Mouse (Mus musculus): ENCODE measurements around the gene Ccser2.
"Not testable (repeated sequence)": the region's sequence is repeated elsewhere in the genome, so short reads cannot be mapped to it uniquely, and the experiment has no call there.

The Ccser2 gene

DNA sequence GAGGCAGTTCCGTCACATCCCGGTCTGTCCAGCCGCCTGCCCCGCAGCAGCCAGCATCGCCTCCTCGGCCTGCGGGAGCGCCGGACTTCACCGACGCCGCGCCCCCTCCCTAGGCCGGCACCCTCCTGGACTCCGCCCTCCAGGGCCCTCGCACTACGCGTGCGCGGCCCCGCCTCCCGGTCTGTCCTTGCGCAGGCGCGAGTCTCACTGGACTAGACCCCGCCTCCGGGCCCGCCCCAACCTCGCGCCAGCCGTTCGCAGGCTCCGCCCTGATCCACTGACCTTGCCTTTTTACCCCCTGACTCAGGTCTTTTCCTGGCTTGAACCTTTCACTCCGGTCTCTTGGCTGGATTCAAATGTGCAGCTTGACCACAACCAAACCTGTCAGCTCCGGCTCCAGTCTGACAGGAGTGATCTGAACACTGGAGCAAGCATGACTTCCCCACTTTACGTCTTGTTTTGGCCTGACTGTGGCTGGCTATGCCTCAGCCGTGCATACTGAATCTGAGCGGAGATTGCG, at the start of gene Ccser2:
Gene Ccser2, minus strand, starts transcription at position 150 of the 520 bp plus-strand sequence.
- DNase-seq (ENCODE audit: low spot score) = peak; percentile 96

GRCm38 (mm10) chr14:37015894-37016293, 47.3 kb upstream of the Ccser2 start:
- DNase-seq (ENCODE audit: low spot score) = no peak

DNA sequence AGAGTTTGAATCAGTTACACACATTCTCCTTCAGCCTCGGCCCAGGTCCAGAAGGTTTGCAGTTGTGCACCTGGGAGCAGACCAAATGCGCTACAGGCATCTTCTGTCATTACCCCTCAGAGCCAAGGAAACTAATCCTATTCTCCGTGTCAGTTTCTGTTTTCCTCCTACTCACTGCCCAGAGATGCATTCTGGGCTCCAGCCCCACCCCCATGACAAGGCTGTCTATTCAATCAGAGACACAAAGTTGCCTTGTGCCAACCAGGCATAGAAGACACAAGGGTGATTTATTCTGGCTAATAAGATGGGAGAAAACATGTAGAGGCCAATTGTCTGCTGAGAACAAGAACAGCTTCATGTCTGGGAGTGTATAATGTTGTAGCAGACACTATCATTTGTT, 45.1 kb upstream of the Ccser2 start:
- DNase-seq (ENCODE audit: low spot score) = no peak

GRCm38 (mm10) chr14:37009686-37010085, 41.1 kb upstream of the Ccser2 start:
- DNase-seq (ENCODE audit: low spot score) = no peak

DNA sequence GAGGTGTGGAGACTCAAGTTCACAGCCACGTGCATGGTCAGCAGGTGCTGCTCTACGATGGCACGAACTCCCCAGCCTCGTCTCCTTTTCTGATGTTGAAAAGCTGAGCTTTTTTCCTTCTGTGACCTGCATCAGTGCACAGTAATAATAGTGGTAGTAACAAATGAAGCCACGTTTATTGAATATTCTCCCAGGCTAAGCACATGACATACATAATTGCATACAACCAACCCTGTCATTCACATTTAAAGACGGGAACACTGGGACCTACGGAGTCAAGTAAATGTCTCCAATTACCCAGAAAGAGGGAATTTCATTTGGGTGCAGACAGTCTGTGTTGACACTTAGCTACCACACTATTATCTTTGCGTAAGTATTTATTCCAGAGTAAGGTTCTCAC, 37.9 kb upstream of the Ccser2 start:
- DNase-seq (ENCODE audit: low spot score) = no peak

- no peak for DNase-seq (ENCODE audit: low spot score)
Measured at GRCm38 (mm10) chr14:37005865-37006264, 37.3 kb upstream of the Ccser2 start.

DNA sequence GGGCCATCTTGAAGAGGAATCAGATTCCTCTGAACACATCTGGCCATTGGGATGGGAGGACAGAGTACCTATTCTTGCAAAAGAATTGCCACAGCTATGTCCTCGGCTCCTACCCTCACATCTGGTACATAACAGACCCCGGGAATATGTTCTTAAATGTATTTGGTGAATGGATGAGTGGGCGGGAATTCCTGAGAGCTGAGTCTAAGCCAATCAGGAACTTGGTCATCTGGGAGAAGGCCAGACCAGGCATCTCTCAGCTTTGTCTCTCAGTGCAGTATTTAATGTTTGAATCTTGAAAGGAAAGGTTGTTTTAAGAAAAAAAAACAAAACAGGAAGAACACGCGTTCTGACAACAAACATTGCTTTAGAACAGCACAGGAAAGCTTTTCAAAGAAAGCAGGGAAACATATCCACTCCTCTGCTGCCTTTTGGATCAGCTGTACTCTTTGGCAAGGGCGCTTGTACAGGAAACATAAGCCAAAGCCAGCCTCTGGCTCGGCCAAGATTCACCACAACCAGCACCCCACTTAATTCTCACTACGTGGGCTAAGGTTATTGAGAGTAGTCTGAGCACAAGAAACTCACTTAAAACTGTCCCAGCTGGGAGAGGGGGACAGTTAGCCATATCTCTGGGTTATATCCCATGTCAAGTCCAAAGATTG, 35.0 kb upstream of the Ccser2 start:
- DNase-seq (ENCODE audit: low spot score) = no peak

GRCm38 (mm10) chr14:37002852-37003251, 34.3 kb upstream of the Ccser2 start:
- DNase-seq (ENCODE audit: low spot score) = no peak

- not testable (repeated sequence) for DNase-seq (ENCODE audit: low spot score)
Measured at GRCm38 (mm10) chr14:37000780-37001179, 32.2 kb upstream of the Ccser2 start.

- DNase-seq (ENCODE audit: low spot score) = no peak
Measured at GRCm38 (mm10) chr14:36989784-36990183, 21.2 kb upstream of the Ccser2 start.

GRCm38 (mm10) chr14:36985693-36986092, 17.1 kb upstream of the Ccser2 start:
- no peak for DNase-seq (ENCODE audit: low spot score)

- DNase-seq (ENCODE audit: low spot score) = no peak
Measured at GRCm38 (mm10) chr14:36975019-36975418, 6.4 kb upstream of the Ccser2 start.

DNA sequence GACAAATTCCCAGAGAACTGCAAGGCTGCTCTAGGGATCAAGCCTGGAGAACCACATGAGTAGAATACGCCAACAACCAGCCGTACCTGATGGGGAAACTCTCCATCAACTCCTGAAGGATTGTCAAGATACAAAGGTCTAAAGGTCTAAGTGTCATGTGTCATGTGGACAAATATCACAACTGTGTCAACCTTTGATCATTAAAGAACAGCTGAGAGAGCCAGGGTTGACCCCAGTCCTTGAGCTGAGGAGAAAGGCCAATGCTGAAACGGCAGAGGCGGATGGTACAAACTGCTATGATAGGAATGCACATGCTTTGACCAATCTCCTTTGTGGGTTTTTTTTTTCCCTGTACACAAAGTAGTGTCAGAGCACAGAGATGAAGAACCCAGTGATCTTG, 2.6 kb upstream of the Ccser2 start:
- no peak for DNase-seq (ENCODE audit: low spot score)

GRCm38 (mm10) chr14:36969861-36970420, 1.4 kb upstream of the Ccser2 start:
- DNase-seq (ENCODE audit: low spot score) = no peak

- DNase-seq (ENCODE audit: low spot score) = no peak
Measured at GRCm38 (mm10) chr14:36968076-36968627, 425 bp downstream of the Ccser2 start.

GRCm38 (mm10) chr14:36965421-36965820, 3.2 kb downstream of the Ccser2 start:
- DNase-seq (ENCODE audit: low spot score) = no peak

- no peak for DNase-seq (ENCODE audit: low spot score)
Measured at GRCm38 (mm10) chr14:36962477-36962876, 6.1 kb downstream of the Ccser2 start.

DNA sequence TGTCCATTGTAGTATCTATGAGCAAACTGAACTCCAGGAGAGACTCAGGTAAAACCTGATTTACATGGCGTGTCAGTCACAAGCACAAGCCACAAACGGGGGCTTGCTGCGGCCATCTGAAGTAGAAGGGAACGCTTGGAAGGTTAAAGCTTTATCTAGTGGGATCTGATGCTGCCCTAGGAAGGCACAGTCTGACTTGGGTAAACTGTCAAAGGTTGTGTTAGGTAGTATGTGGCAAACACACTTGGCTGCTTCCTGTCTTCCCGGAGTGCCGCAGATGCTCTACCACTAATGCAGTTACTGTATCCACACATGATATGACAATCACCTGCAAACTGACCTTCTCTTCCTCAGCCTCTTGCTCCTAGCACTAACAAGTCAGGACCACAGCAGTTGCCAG, 10.9 kb downstream of the Ccser2 start:
- DNase-seq (ENCODE audit: low spot score) = no peak

GRCm38 (mm10) chr14:36957261-36957660, 11.3 kb downstream of the Ccser2 start:
- DNase-seq (ENCODE audit: low spot score) = no peak

- DNase-seq (ENCODE audit: low spot score) = no peak
Measured at GRCm38 (mm10) chr14:36956717-36957116, 11.9 kb downstream of the Ccser2 start.

DNA sequence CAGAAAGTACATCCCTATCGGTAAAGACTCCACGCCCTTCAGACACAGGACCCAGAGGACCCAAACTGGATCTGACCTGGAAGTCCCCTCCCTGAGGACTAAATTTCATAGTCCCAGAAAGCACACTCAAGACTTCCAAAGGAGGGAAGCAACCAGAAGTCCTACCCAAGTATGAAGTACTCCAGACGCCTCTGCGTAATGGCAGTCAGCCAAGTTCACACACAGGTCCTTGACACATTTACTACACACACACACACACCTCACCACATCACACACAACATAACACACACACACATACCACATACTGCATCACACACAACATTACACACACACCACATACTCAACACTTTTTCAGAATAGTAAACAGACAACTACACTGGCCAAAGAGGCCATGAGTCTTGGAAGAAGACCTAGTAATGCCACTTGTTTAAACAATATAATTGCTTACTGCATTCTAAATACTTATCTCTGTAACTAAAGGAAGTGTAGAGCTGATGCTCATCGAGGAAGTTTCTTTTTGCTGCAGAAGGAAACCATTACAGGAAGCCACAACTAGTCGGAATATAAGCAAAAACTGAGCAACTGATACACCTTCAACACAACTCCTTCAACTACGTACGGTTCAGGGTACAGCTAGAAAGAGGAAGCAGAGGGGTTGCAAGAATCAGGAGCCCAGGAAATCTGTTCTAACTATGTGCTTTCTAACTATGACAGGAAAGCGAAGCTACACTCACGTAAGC, 15.7 kb downstream of the Ccser2 start:
- DNase-seq (ENCODE audit: low spot score) = no peak

- no peak for DNase-seq (ENCODE audit: low spot score)
Measured at GRCm38 (mm10) chr14:36952142-36952541, 16.4 kb downstream of the Ccser2 start.

- DNase-seq (ENCODE audit: low spot score) = no peak
Measured at GRCm38 (mm10) chr14:36942716-36943115, 25.9 kb downstream of the Ccser2 start.
